Mouse (Mus musculus) kidney, postnatal 25 days (tissue): ENCODE results near the gene Tgfb1.

Source experiments
- DNase-seq, 2 experiments: peaks; one replicate each; pipeline ENCODE4 v3.0.0; 2021; ENCODE audit warnings: mixed read lengths in 2 of 2

Tgfb1 gene

DNA sequence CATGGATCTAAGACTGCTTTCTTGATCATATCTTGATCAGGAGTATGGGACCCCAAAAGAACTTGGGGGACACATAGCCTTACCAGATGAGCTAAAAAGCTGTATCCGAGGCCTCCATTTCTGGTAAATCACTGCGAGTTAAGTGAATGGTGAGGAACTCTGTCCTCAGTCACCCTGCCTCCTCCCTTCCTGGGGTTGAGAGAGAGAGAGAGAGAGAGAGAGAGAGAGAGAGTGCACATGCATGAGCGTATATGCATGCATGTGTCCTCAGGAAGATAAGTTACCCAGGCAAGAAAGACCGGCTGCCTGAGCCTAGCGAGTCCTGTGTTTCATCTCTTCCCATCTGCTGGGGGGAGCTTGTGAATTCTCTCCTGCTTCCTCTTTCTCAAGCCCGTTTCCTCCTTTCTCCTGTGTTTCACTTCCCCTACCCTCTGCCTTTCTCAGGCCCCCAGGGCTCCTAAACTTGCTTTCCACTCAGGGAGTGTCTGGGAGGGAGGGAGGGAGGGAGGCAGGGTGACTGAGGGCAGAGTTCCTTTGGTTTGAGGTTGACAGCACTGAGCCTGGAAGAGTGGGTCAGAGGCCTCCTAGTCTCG, 19.9 kb downstream of the Tgfb1 start:
- DNase-seq, result peak in 1 of 2 experiments; percentile 35

DNA sequence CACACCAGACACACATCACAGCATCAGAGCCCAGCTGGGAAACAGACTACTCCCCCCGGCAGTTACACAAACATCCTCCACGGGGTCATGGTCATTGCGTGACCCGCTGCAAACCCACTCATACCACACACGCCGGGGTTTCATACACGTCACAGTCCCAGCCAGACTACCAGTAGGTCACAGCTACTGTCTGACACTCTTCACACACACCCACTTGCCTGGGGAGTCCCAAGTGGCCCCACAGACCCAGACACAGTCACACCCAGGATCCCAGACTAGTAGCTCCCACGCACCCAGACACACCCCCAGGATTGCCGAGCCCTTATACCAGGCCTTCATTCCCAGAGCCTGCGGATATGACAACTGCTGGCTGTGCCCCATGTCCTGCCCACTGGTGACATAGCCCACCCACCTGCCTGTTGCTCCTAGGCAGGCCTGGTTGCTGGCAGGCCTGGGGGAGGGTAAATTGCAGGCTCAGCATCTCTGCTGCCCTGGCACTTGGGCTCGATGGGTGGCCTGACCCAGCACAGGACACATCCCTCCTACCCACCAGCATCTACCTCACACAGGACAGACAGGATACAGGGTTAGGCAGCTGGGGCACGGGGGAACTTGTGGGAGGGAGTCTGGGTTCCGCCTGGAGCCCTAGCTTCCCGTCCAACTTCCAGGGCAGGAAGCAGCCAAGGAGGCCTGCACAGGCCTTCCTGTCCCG, 20.9 kb downstream of the Tgfb1 start:
- DNase-seq, result peak; percentile 64 to 88

DNA sequence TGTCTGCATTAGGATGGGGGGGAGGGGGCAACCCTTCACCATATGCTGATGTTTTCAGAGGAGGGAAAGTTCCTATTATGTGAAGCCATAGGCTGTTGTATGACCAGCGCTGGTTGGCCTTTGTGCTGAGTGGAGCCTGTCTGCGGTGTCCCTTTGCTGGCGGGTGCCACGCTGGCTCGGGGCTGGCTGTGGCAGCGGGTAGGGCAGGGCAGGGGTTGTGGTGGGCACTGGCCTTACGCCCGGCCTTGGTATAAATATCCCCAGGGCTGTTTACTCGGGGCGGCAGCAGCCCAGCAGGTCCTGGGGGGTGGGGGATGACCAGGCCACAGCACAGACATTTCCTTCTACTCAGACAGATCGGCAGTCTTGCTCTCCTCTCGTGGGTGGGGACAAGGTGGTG, 23.2 kb downstream of the Tgfb1 start:
- DNase-seq, result no peak

DNA sequence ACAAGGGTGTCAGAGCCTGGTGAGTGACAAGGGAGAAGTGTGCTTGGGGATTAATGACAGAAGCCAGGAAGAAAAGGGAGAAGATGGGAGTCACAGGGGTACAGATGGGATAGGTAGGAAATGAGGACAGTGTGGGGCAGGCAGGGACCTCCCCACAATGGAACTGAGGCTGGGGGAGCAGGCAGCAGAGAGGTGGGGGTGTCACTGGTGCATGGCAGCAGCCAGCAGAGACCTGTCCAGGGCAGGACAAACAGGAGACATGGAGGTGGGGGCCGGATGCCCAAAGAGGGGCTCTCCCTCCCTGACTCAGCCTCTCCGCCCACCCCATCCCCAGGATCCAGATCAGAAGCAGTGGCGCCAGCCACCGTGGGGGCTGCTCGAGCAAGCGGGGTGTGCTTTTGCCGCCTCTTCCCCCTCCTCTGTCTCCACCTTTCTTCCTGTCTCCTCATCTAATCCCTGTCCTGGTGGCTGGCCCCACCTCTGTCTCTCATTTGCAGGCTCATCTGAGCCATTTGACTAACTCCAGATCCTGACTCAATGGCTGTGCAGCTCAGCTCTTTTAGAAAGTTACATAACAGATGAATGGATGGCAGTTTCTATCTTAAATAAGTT, 23.8 kb downstream of the Tgfb1 start:
- DNase-seq, result peak in 1 of 2 experiments; percentile 43

DNA sequence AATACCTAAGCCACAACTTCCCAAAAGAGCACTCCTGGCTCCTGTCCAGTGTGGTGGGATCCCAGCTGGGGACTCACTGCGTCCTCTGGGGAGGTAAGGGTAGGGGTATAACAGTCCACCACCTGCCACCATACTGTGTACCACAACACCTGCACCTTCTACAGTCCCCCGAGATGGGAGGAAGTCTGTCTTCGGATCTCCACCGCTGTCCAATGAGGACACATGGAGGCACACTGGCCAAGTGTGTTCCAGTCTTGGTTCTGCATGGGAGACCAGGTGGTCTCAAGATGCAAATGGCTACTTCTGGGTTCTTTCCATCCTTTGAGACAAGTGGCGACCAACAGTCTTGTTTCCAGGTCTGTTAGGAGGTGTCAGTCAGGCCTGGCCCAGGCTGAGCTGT, 24.4 kb downstream of the Tgfb1 start:
- no peak for DNase-seq

DNA sequence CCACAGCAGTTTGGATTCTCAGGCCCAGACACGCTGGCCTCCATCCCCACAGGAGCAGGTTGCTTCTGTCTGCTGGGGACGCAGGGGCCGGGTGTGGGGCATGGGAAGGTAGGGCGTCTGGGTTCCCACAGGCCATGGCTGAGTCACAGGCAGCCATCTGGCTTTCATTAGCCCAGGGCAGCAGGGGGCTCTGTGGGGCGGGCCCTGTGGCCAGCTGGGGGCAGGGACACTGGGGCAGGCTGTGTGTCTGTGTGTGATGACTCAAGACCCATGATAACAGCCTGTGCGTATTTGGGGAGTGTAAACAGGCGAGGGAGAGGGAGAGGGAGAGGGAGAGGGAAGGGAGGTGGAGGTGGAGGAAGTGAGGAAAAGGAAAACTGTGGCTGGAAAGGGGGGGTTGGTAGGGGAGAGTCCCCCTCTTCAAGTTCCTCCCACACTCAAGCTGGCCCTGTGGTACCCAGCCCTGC, 25.0 kb downstream of the Tgfb1 start:
- peak in 1 of 2 experiments; percentile 43 for DNase-seq

DNA sequence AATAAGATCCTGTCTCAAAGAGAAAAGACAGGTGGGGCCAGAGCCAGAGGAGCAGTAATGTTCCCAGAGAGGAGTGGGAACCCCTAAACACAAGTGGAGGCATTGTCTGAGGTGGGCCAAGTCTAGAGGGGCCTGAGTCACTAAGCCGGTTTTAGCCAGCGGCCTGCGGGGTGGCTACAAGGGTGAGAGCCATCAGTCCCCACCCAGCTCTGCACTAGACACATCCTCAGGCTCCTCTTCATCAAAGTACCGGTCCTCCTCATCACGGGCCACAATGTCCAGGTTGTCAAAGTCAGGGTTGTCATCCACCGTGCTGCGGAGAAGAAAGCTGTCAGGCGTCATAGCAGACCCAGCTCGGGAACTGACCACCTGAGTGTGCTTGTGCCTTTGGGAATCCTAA, 26.0 kb downstream of the Tgfb1 start:
- DNase-seq, result no peak

DNA sequence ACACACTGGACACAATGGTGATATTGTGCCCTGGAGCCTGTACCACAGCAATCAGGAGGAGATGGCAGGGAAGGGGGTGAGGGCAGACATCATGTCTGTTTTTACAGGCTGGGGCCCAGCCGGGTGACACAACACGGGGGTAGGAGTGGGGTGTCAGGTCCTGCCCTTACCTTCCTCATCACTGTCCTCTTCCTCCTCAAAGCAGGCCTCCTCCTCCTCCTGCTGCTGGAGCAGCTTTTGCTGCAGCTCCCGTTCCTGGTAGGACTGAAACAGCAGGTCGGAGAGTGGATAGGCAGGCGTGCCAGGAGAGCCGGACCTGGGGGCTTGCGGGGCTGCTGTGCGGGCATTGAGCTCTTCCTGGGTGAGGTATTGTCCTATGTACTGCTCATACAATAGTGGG, 27.8 kb downstream of the Tgfb1 start:
- no peak for DNase-seq

DNA sequence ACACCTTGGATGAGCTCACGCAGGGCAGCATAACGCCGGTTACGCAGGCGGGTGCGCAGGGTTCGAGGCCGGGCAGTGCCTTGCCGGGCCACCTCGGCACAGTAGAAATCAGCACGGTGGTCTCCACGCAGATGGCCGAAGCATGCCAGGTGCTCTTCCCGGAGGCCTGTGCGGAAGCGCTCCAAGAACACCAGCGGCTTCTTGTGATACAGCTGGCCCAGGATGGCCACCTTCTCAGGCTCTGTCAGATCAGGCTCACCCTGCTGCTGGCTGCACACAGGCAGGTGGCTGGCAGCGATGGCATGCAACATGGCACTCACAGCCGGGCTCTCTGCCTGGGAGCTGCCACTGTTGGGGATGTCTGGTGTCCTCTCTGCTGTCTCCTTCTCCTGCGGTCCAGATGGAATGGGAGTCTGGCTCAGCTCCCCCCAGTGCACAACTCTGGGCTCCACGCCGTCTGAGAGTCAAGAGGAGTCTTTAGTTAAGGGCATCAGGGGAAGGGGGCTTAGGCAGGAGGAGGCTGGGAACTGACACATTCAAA, 29.0 kb downstream of the Tgfb1 start:
- DNase-seq, result peak in 1 of 2 experiments; percentile 33

DNA sequence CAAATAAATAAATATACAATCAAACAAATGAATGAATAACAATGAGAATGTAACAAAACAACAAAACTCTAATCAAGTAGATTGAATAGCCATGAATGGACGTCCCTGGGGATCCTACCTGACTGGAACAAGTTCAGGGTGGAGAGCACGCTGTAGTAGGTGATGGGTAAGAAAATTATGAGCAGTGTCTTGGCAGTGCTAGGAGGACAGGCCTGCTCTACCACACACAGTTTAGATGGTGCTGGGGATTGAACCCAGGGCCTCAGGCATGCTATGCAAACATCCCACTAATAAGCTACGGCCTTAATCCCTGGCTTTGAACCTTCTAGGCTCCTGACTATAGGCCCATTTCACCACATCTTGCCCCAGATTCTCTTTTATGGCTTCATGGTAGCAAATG, 30.7 kb downstream of the Tgfb1 start:
- peak in 1 of 2 experiments; percentile 17 for DNase-seq

DNA sequence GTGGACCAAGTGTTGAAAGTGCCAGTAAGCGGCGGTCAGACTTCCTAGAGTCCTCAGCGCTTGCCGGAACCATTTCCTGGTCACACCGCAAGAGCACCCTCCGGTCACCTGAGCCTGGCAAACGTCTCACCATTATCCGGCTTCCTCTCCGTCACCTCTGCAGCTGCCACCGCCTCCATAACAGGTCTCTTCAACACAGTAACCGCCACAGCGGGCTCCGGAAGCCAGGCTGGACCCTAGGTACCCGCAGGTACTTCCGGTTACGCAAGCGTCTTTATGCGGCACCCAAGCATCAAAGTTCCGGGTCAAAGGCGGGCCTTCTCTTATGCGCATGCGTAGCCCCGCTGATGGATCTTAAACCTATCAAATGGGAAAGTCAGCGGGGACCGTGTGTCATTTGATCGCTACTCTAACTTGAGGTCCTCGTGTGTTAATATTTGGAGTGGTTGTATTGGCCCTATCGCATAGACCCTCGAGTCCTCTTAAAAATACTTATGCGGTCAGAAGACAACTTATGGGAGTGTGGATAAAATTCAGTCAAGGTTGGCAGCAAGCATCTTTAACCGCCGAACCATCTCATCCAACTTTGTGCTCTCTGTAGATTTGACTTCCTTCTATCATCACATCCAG, 32.1 kb downstream of the Tgfb1 start, which contains the start of gene Ccdc97:
Ccdc97 (minus strand) TSS at position 301 of the 630 bp plus-strand sequence.
- DNase-seq, result peak; percentile 96 to 97

DNA sequence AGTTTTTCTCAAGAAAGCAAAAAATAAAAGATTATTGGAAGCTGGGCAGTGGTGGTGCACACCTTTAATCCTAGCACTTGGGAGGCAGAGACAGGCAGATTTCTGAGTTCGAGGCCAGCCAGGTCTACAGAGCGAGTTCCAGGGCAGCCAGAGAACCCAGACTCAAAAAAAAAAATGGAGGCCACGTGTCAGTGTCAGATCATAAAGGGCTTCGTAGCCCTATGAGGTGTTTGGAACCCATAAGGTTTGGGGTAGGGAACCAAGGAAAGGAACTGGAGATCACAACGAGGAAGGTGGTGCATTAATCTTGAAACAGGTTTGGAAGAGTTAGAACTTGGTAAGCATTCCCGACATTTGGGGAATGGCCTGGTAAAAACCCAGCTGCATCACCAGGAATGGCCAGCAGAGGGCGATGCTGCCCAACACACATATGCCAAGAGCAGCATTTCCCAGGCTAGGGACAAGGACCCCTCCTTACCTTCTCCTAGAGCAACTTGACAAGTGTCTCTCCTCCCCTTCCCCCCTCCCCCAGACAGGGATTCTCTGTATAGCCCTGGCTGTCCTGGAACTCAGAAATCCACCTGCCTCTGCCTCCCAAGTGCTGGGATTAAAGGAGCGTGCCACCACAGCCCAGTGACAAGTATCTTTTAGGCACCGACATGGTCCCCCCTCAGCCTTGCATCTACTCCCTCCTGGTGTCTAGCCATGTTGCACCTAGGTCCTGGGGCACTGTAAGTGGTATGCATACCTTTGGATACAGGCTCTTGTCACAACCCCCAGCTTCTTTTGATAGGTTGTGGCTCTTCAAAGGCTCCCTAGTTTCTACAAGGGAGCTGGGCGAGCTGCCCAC, 33.2 kb downstream of the Tgfb1 start:
- DNase-seq, result peak; percentile 77 to 86

DNA sequence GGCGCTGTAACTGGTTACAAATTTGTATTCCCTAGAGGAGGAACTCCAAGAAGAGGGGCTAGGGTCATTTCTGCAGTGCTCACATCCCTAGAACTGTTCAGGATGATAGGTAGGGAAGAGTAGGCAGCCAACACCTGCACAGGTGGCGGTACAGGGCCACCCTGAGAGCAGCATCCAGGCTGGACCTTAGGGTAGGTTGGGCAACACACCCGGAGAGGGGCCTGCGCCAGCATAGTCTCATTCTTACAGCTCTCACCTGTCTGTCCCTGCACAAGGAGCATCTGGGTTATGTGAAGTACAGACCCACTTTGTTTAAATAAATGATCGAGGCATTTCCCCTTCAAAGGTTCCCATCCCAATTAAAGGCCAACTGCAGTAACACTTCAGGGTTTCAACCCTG, 34.0 kb downstream of the Tgfb1 start:
- no peak for DNase-seq

DNA sequence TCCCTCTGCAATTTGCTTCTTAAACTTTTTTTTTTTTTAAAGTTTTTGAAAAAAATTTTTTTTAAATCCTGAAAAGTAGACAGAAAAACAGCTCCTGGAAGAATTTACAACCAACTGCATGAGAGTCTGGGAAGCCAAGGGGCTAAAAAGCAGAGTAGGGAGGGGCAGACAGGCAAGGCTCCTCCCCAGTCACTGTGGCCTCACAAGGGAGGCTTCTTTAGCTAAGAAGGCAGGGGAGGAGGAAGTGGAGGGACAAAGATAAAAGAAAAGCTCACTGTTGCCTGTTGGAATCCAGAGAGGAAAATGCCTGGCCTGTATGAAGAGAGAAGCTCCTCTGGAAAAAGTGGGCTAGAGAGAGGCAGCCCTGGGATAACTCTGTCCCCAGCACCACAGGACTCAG, 35.0 kb downstream of the Tgfb1 start:
- DNase-seq, result peak in 1 of 2 experiments; percentile 12

DNA sequence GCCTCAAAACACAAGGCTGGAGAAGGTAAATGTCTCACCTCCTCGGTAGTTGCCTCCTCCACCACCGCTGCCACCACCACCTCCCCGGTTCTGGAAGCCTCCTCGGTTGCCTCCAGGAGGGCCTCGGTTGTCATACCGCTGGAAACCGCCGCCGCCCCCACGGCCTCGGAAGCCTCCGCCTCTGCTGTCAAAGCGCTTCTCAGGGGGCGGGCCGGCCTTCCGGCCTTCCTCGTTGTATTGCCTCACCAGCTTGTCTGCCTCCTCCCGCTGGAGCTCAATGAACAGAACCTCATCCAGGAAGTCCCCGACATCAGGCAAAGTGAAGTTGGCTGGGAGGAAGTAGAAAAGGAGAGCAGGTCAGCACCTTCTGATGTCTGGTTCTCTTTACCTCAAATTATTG, 39.1 kb downstream of the Tgfb1 start:
- no peak for DNase-seq

DNA sequence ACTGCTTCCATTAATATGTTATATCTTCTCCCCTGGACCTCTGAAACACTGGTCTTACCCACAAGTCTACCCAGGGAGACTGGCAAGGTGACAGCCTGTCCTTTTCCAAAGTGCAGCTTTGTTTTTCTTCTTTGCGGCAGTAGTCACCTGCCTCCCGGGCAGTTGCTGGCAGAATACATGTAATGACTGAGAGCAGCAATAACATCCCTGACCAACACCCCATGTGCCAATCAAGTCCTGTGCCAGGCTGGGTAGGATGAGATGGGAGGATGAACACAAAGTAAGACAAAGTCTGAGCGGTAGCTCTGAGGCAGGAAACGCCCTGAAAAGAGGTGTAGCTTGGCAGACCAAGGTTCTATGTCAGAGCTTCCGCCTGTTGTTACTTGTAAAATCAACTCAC, 41.0 kb downstream of the Tgfb1 start:
- DNase-seq, result peak in 1 of 2 experiments; percentile 11

DNA sequence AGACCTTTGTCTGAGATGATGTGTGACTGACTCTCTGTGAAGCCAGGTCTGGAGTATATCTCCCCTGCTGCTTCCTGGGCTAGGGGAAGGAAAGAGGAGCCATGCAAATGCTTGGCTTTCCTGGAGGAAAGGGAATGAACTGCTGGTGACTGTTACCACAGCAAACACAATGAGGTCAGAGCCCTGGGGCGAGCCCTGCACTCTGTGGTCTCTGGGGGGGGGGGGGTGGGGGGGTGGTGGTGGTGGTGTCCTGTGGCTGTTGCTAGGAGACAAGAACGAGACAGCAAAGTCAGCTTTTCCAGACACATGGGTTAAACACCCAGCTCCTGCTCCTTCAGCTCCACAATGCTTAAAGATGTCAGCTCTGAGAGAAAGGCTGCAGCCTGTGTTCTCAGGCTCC, 42.6 kb downstream of the Tgfb1 start:
- peak in 1 of 2 experiments; percentile 39 for DNase-seq

DNA sequence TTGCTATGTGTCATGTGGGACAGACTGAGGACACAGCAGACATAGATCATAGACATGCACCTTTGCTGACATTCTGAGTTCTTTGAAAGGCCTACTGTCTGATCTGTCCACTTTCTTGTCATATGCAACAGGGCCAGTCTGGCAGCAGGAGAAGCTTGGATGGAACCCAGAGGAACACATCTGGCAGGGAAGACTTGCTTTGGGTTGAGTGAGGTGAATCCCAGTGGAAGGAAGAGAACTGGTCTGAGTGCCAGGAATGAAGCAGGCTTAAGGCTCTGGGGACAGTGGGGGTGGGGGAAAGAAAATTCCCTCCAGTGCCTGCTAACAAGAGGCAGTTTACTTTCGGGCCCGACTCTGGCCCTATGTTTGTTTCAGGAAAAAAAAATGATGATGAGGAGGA, 43.1 kb downstream of the Tgfb1 start:
- peak in 1 of 2 experiments; percentile 41 for DNase-seq

DNA sequence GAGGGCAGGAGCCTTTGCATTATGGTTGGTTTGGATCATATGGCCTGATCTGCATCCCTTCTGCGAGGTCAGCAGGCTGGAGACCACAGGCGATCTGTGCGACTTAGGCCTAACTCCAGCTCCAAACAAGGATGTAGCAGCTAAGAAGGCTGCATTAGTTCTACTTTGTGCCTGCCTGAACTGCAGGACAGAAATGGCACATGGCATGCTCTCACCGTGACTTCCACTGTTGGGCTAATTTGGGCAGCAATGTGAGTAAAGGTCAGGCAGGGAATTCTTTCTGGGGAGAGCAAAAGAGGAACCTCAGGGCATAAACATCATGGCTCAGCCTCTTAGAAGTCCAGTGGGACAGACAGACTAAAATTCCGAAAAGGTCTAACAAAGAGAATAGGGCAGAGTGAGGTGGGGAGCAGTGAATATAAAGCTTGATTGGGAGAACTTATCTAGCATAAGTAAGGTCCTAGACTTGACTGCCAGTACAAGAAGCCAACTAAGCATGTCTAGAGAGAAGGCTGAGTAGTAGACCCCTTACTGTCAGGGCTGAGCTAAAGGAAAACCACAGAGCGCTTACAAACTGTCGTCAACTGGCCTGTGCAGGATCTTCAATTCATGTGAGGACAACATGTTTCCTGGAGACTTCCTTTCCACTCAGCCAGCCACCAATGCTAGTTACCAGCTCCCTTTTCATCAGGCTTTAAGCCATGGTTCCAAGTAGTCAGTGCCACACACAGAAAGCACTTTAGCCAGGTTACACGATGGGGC, 44.7 kb downstream of the Tgfb1 start:
- no peak for DNase-seq

DNA sequence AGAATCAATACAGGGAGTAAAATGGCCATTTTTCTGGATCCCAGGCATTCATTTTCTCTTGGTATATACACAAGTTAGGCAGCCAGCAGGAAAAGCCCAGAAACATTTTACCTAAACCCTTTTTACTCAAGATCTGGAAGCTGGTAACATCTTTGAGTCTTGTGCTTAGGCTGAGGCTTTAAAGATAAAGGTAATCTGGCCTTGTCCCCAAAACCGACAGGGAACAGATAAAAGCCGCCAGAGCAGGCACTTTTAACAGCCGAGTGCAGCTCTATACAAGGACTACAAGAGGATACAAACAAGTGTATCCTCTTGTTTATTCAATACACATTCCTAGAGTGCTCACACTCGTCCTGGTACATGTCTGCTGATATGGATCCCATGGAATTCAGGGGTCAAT, 48.2 kb downstream of the Tgfb1 start:
- no peak for DNase-seq

DNA sequence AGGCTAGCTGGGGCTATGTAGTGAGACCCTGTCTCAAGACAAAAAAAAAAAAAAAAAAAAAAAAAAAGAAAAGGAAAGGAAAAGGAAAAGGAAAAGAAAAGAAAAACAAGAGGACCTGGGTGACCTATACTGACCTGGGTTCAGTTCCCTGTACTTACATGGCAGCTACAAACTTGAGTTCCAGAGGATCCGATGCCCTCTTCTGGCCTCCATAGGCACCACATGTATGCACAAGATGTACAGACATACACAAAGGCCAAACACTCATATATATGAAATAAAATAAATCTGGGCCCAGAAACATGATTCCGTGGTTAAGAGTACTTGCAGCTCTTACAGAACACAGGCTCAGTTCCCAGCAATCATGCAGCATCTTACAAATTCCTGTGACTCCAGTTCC, 50.1 kb downstream of the Tgfb1 start:
- no peak for DNase-seq
